Mouse (Mus musculus) fibroblast of lung, adult 2 months (primary cell): Measurements from ENCODE around the gene Gm7945.
"Not testable (repeated sequence)": the region's sequence is repeated elsewhere in the genome, so short reads cannot be mapped to it uniquely, and the experiment has no call there.

Source experiments
- DNase-seq: peaks from one replicate; pipeline ENCODE4 v3.0.0-alpha.2; 2011; ENCODE audit warnings: low read depth

The Gm7945 gene

DNA sequence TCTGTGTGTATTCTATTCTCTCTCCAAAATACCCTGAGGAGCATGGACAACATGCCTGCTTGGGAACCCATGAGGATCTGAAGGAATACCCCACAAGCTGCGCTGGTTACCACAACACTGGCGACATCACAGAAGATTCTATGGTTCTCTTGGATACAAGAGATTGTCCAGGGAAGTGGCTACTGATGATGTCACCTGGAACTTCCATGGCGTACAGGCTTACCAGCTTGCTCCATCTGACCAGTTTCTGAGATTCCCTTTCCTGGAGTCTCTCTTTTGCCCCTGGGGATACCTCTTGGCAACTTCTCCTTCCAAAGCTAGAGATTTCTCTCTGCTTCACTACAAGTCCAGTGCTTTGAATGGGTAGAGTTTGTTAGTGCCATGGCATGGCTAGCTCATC lies at the start of gene Gm7945:
Gene Gm7945, minus strand, starts transcription at position 101 of the 400 bp plus-strand sequence.
- not testable (repeated sequence) for DNase-seq

- DNase-seq: not testable (repeated sequence)
These were observed 39.4 kb upstream of the Gm7945 start for GRCm38 (mm10) chr14:41425393-41426075.

DNA sequence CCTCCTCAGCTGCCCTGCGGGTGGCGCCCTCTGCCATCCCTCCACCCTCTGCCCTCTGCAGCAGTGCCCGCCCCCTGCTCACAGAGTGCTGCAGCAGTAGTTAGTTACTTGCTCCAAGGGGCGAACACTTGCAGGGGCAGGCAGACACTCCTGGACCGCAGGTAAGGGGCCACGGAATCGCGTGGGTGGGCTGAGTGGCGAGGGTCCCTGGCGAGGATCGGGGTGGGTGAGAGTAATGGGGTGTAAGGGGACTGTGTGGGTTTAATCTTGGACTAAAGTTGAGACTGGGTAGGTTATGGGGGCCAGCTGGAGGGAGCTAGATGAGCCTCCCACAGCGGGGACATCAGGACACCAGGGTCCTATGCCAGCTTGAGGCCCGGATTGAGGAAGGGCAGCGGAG lies 38.5 kb upstream of the Gm7945 start:
- DNase-seq: not testable (repeated sequence)

DNA sequence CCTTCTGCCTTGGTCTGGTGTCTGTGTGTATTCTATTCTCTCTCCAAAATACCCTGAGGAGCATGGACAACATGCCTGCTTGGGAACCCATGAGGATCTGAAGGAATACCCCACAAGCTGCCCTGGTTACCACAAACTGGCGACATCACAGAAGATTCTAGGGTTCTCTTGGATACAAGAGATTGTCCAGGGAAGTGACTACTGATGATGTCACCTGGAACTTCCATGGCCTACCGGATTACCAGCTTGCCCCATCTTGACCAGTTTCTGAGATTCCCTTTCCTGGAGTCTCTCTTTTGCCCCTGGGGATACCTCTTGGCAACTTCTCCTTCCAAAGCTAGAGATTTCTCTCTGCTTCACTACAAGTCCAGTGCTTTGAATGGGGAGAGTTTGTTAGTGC lies 22.0 kb upstream of the Gm7945 start, which contains the start of gene Gm6482:
Gene Gm6482, minus strand, starts transcription at position 101 of the 400 bp plus-strand sequence.
- not testable (repeated sequence) for DNase-seq

DNA sequence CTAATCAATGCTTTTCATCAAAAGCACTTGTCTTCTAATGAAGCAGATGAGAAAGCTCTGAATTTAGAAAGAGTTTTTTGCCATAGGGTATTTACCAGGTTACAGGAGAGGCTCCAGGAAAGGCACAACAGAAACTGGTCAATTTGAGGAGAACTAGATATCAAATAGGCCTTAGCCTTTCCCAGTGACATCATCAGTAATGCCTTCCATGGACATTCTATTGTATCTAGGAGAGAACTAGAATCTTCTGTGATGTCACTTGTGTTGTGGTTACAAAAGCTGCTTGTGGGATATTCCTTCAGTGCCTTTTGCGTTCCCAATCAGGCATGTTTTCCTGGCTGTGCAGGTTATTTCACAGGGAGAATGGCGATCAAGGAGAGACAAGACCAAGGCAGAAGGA lies 37.9 kb downstream of the Gm7945 start, which contains the start of gene Gm5798:
Gene Gm5798, plus strand, starts transcription at position 301 of the 400 bp plus-strand sequence.
- not testable (repeated sequence) for DNase-seq
